Mouse (Mus musculus) forelimb bud, embryonic 11.5 days (tissue): ENCODE results near the gene Prorsd1.
"Not testable (repeated sequence)": the region's sequence is repeated elsewhere in the genome, so short reads cannot be mapped to it uniquely, and the experiment has no call there.

Source experiments
- DNase-seq: peaks from one replicate; pipeline ENCODE4 v3.0.0-alpha.2; 2012; ENCODE audit warnings: low read depth, low spot score

Prorsd1 gene

DNA sequence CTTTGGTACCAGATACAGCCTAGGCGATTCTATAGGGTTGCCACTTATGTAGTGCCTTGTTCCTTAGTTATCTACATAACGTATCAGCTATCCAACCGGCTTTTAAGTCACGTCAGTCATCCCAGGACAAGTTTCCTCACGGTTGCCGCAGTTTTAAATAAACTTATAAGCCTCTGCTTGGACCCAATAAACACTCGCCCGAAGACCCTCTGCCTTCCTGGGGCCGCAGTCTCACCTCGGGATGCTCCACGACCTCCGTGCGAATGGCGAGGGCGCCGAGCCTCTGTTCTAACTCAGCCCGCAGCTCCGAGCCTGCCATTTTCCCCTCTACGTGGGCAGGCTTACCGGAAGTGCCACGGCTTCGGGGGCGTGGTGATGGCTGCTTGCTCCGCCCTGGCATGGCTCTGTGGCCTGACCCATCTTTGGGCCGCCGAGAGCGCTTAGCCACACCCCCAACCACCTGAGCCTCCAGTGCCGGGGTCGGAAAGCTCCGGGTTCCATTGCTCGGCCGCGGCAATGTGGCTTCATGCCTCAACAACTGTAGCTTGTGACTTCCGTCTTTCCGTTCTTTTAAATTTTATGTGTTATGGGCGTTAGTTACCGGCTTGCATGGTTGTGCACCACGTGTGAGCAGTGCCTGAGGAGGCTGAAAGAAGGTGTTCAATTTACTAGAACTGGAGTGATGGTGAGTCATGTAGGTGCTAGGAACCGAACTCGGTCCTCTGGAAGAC is at the start of gene Prorsd1:
TSS of gene Prorsd1 (minus strand) at position 352 of the 731 bp plus-strand sequence.
- DNase-seq: peak; percentile 89

GRCm38 (mm10) chr11:29563406-29563805 is 48.6 kb upstream of the Prorsd1 start:
- DNase-seq: no peak

DNA sequence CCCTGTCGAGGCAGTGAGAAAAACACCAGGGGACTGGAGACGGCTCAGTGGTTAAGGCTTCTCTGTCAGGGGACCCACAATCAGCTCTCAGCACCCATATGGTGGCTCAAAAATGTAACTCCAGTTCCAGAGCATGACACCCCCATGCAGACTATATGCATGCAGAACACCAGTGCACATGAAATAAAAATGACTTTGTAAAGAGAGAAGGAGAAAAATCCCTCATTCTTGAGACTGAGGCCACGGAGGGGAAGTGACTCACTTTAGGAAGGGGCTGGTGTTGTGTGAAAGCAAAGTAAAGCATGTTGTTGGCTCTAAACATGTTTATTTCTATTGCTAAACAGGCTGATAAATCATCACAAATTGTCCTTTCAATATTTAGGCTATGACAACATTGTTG is 46.2 kb upstream of the Prorsd1 start:
- DNase-seq: no peak

- no peak for DNase-seq
These were observed 45.6 kb upstream of the Prorsd1 start for GRCm38 (mm10) chr11:29560452-29560851.

DNA sequence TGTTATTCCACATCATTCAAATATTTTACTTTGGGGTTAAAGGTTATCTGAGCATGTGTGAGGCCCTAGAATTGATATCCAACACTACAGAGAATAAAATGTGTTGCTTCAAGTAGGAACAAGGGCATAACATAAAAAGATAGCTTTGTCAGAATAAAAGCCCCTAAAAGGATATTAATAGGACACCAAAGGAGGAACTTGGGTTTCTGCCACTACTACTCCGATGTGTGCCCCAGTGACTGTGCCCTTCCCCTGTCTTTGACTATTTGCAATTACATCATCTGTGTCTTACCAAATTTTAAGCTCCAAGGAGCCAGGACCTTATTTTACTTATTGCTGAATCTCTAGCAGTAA is 34.6 kb upstream of the Prorsd1 start:
- no peak for DNase-seq

GRCm38 (mm10) chr11:29548504-29549424 is 33.9 kb upstream of the Prorsd1 start:
- DNase-seq: no peak

- peak; percentile 93 for DNase-seq
These were observed 33.1 kb upstream of the Prorsd1 start, which contains the start of the genes Clhc1 and Rps27a for GRCm38 (mm10) chr11:29547752-29548503. Gene Clhc1 (plus strand): TSS chr11:29547950. Gene Rps27a (minus strand): TSS chr11:29548109.

- DNase-seq: peak; percentile 12
These were observed 32.5 kb upstream of the Prorsd1 start for GRCm38 (mm10) chr11:29547249-29547751.

- no peak for DNase-seq
These were observed 31.9 kb upstream of the Prorsd1 start for GRCm38 (mm10) chr11:29546762-29547161.

- not testable (repeated sequence) for DNase-seq
These were observed 31.5 kb upstream of the Prorsd1 start for GRCm38 (mm10) chr11:29546297-29546696.

- not testable (repeated sequence) for DNase-seq
These were observed 30.4 kb upstream of the Prorsd1 start for GRCm38 (mm10) chr11:29545150-29545752.

DNA sequence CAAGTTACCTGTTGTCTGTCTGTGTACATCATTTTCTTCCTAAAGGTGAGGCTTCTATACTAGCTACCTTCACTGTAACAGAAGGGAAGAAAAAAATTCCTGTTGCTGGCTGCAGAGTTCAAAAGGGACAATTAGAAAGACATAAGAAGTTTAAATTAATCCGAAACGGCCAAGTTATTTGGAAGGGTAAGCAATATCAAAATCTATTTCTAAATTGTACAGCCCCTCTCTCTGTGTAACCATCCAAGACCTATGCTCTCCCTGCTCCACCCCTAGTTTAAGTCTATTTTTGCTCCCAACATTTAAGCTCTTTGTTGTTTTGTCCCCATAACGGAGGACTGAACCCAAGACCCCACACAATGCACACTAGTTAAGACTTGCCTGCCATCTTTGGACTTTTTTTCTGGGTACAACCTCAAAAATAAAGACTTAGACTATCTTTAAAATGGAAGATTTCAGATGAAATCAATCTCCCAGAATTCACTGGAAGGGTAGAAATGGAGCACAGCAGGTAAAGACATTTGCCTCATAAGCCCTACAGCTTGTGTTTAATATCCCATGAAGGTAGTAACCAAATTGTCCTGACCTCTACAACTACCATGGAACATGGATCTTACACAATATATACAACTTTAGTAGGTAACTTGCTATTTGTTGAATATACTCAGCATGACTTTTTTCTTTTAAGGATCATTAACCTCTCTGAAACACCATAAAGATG is 29.6 kb upstream of the Prorsd1 start:
- DNase-seq: no peak

GRCm38 (mm10) chr11:29538201-29538600 is 23.4 kb upstream of the Prorsd1 start:
- DNase-seq: no peak

DNA sequence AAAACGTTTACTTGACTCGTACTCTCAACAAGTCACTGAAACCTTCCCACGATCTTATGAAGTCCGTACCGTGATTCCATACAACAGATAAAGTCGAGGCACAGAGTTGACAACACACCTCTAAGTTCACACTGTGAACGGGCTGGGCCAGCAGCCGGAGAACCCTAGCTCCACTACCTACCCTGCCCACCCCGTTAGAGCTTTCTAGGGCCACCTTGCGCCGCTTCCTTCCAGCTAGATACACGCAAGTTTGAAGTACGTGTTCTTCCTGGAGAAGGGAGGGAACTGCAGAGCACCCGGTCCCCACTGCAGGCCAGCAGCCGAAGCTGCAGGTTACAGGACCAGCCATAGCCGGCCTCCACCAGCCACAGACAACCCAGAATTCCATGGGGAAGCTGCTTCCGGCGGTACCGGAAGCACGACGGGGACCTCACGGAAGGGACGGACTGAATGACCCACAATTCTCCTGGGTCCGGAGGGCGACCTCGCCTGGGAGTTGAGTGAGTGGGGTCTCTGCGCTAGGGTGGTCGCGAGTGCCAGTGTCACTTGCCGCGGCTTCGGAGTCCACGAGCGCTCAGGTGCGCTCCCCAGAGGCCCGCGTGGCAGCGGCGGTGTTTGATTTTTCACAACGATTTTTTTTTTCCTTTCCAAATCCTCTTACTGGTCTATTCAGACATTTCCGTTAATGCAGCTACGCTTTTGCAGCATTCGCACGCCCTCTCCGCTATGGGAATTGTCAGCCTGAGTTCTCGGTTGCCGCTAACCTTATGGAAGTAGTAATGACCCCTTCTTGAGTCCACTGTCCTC is 11.4 kb upstream of the Prorsd1 start, which contains the start of gene Mtif2:
TSS of gene Mtif2 (plus strand) at position 421 of the 807 bp plus-strand sequence.
- peak; percentile 85 for DNase-seq

DNA sequence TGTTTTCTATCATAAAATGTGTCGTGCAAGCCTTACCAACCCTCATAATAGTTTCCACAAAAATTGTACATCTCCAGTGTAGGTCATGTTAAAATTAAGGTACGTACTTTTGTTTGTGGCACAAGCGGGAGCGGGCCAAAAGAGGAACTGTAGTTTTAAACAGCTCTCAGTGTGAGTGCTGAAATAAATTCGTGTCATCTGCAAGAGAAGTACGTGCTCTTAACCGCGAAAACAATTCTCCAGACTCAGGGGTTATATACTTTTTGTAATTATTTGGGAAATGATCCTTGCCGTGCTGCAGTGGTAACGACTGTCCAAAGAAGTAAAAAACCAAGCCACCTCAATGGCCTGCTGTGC is 530 bp downstream of the Prorsd1 start:
- peak; percentile 2 for DNase-seq

GRCm38 (mm10) chr11:29512818-29513535 is 1.9 kb downstream of the Prorsd1 start:
- no peak for DNase-seq

DNA sequence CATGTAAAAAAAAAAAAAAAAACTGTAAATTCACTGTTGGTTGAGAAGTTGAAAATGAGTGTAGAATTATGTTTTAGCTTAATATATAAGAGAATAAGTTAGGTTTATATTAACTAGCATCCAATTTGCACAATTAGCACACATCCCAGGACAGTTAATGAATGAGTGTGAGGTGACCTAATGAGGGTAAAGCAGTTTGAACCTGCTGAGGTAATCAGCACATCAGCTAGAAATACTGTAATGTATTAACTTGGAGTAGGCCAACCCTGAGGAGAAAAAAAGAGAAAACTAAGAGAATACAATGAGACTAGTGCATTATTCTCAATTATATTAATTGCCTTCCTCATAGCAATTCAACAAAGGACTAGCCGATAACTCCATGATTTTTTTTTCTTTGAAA is 5.4 kb downstream of the Prorsd1 start:
- DNase-seq: no peak

DNA sequence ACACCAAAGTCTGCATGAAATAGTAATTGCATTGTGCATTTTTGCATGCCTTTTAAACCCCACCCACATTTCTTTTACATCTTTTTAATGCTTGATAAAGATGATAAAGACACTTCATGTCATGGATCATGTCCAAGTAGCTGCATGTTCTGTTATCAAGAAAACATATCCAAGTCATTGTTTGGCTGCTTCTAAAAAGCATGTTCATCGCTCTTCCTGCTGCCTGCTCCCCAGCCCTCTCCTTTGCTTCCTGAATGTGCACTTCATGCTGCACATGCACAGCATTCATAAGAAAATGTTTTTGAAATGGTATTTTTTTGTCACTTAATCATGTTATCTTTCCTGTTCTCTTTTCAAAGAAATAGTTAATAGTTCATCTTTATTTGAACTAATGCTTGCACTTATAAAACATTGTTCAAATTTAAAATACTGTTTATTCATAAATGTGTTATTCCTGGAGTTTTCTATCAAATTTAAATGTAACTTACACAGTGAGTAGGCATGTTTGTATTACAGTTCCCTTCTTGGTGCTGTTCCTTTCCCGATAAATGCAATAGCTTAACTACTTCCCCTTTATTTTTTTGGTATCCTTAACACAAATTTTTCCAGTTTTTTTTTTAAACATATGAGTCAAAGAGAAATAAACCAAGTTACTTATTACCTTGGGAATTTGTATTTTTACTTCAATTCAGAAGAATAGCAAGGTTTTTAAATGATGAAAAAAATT is 9.8 kb downstream of the Prorsd1 start:
- DNase-seq: no peak
